Mouse (Mus musculus): ENCODE results near the gene Nmnat2.
A peak's percentile ranks its signal among the peaks of the same experiment; 100 is the strongest.
"Not testable (repeated sequence)": the region's sequence is repeated elsewhere in the genome, so short reads cannot be mapped to it uniquely, and the experiment has no call there.

Gene Nmnat2

DNA sequence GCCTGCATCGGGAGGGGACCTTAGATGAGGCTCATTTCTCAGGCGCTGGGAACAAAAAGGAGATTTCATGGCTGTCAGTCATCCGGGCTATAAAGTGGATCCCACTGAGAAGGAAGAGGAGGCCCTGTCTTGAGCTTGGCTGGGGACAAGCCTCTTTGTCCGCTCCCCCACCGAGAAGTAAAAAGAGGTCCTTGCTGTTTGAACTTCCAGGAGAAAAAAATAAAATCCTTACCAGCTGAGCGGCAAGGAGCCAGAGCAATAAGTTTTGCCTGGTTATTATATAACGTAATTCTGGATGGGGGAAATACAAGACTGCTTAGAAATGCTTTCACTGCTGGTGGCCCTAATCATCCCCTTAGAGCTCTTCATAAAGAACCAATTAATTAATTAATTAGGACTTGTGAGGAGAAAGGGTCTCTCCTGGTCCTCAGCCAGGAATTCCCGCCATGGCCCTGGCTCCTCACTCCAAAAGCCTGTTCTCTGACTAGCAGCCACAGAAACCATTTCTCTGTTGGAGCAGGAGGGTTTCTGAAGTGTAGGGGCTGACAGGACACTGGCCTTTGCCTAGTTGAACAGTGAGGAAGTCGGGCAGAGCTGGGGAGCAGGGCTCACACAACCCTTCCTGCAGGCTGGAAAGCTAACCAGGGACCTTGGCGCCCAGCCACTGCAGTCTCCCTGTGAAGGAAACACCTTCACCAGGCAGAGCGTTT is 99.5 kb downstream of the Nmnat2 start:
- DNase-seq (ENCODE audit: low spot score) = peak; percentile 45

DNA sequence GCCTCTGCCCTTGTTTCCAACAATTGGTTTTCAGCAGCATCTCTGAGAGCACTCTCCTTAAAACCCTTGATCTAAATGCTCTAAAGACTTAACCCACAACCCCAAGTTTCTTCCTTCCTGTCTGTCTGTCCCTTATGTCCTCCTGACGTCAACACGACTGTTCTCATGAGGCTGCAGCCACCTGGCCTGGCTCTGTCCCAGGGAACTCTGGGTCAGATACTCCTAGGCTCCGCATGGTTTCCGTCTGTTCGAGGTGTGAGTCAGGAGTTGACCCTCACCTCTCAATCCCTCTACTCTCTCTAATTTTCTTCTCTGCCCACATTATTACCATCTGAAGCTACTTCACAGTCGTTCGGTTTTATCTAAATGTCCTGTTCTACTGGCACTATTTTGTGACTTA is 103.5 kb downstream of the Nmnat2 start:
- DNase-seq (ENCODE audit: low spot score) = no peak

DNA sequence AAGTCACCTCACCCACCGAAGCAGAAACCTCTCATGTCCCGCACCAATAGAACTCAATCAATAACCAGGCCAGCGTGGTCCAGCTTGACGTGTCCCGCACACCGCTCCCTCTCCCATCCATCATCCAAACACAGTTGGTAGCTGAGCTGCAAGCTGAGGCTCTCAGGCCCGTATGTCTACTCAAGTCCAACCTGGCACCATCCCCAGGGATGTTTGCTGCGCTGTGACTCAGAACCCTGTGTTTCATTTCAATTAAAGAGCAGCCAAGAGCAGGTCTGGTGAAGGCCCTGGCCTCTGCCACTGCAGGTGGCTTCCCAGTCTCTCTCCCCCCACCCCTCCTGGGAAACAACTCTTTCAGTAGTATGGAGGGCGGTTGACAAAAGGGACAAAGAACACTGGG is 104.8 kb downstream of the Nmnat2 start:
- no peak for DNase-seq (ENCODE audit: low spot score)

DNA sequence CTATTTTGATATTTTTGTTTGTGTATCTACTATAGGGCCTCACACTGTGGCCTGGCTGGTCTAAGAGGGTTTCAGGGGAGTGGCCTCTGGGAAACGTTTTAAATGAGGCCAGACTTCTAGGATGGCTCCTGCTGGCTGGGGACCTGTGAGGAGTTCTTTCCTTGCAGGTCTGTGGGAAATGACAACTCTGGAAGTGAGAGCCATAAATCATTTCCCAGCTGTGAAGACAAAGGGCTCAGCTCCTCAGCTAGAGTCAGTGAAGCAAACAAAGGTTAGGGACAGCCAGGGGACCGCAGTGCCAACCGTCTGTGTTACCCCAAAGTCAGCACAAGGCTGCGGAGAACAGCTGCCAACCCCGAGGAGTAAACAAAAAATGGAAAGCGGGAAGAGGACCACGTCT is 107.8 kb downstream of the Nmnat2 start:
- DNase-seq (ENCODE audit: low spot score) = no peak

DNA sequence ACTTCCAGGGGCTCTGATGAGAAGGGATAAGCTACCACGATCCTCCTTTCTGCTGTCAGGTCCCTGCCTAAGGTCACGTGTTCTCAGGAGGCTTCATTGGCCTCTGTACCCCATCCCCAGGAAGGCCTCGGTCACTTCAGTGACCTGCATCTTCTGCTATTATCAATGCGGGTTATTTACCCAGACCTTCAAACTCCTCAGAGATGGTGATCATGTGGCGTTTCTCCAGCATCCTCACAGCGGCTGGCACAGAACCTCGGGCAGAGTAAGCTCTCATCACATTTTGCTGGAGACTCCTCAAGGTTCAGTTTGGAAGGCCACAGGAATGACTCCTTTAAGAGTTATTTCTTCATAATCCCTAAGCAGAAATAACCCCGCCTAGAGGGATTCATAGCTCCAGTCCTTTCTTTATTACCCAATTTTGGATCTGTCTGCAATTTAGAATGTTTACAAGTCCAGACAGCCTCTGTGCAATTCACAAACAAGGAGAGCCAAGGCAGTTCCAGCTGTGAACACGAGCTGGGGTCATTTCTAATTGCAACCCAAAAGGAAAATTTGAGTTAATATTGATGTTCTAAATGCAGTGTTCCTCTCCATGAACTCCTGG is 110.1 kb downstream of the Nmnat2 start:
- no peak for DNase-seq (ENCODE audit: low spot score)

DNA sequence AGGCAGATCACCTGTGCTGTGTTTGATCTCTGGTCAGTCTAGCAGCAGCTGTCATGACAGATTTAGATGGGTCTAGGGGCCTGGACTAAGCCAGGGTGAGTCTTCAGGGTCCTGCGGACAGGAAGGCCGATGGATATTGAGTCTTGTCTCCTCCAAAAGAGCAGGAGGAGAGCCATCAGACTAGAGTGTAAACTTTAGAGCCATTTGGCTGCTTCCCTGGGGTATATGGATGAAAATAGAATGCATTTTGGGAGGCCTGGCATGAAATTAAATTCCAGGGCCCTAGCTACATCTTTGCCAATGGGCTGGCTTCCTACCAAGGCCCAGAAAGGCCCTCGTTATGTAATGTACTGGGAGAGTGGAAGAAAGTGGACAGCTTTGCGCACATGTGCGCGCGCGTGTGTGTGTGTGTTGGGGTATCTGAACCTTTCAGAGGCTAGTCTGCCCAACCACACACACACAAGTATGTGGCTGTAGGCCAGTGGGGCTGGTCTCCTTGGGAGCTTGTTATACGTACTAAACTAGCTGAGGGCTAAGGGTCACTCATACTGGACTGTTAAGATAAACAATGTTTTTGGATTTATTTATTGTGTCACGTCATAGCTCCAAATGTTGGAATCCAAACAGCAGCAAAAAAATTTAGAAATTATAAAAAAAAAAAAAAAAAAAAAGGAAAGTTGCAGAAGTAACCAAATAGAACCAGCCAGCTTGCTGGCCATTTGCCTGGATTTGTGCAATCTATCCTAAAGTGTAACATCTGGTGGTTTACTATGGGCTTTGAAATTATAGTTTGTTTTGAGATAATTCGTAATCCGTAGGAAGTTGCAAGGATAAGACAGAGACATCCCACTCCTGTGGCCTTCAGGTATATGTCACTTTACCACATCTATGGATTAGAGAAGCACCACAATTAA is 110.9 kb downstream of the Nmnat2 start:
- no peak for DNase-seq (ENCODE audit: low spot score)

DNA sequence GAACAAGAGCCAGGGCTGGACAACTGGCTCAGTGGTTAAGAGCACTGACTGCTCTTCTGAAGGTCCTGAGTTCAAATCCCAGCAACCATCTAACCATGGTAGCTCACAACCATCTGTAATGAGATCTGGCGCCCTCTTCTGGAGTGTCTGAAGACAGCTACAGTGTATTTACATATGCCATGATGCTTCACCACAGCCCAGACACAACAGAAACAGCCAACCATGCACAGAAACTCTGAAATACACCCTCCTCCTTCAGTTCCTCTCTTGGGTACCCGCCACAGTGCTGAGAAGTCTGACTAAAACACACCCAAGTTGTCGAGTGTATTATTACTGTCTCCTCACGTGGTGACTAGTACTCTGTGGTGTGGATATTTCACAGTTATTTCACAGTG is 111.6 kb downstream of the Nmnat2 start:
- DNase-seq (ENCODE audit: low spot score) = no peak

DNA sequence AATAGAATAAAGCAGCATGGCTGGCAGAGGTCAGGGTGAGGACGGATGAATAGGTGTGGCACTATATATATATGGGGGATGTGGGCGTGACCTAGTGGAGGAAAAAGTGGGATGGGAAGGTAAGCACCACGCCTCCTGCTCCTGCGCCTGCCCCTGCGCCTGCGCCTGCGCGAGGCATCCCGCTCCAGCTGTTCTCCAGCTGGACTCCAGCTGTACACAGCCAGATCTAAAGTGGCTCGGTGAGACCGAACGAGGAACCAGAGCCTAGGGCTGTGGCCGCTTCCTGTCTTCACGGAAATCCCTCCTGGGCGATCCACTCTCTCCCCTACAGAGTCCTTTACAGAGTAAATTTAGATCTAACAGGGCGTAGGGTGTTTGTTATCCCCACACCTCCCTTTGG is 116.8 kb downstream of the Nmnat2 start:
- DNase-seq (ENCODE audit: low spot score) = no peak

DNA sequence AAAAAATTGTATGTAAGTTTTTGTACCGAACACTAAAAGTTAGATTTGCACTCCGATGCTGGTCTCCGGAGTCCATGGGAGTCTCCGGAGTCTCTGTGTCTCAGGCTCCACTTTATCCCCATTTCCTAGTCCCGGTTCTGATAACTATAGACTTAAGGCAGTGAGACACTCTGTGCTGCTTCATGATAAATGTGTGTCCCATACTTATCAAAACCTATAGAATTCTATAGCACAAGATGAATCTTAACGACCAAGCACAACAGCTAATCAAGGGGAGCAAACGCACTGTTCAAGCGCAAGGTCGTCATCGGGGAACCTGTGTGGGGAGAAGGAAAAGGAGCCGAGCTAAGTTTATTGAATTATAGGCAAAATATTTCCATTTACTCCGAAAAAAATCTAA is 117.2 kb downstream of the Nmnat2 start:
- no peak for DNase-seq (ENCODE audit: low spot score)

DNA sequence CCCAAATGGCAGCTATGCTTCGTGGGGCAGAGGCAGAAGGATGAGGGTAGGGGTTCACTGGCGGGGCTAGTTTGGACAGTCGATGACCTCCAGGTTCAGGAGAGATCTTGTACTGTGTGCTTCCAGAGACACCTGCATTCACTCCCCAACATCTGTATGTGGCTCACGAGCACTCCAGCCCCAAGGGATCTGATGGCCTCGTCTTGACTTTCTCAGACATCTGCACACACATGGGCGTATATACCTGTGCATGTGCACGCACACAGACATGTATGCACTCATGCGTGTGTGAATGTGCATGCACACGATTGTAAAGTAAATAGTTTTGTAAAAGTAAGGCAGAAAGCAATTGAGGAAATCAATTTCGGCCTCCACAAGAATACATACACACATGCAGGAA is 117.9 kb downstream of the Nmnat2 start:
- DNase-seq (ENCODE audit: low spot score) = no peak

DNA sequence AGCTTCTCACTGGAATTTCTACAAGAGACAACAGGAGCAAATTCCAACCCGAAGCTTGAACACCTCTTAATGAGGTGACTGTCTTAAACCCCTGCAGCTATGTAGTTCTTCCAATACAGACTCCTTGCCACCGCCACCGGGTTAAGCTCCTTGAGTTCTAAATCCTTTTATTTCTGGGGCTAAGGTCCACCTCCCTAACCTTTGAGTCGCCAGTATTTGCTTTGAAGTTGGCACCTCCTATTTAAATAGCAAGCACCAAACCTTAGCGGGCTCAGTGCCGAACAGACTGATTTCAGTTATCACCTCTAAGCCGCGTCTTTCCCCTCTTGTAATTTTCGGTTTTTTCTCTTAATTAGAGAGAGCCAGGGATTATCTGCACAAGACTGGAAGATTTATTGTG is 118.6 kb downstream of the Nmnat2 start:
- DNase-seq (ENCODE audit: low spot score) = no peak

DNA sequence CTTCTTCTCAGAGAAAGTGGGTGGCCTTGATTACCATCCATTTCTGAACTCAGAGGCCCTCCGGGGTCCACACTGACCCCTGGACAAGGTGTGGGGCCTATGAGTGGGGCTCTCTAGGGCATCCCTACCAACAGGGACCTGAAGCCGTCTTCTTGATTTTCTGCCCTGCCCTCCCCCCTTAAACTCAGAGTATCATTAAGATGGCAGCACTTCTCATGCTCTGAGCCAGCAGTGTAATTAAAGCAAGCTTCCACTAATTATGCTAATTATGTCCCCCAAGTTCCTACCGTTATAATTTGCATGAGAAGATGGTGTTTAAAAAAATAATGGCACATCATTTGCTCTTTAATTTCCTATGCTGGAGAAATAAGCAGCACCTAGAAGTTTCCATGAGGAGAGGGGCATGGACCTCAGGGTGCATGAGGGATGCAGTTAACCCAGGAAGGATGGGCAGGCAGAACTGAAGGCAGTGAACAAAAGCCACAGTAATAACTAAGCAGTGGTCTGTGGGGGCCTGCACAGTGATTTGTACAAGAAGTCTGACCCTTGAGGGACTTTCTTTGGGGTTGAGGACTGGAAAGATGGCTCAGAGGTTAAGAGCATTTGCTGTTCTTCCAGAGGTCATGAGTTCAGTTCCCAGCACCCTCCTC is 120.4 kb downstream of the Nmnat2 start:
- DNase-seq (ENCODE audit: low spot score) = no peak

DNA sequence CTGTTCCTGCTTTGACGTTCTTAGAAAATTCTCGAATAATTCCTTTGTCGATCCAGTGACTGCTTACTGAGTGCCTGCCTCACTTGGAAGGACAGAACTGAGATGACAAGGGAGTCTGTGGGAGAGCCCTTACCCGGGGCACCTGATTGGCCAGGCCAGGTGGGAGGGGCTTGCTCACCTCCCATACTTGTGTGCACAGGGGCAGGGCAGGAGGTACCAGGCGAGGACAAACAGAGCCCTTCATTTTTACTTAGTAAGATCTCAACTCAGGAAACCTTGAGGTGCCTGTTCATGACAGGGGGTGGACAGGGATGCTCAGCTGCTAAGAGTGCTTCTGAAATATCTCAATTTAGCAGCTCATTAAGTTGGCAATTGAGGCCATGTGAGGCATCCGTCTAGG is 121.2 kb downstream of the Nmnat2 start:
- DNase-seq (ENCODE audit: low spot score) = no peak

DNA sequence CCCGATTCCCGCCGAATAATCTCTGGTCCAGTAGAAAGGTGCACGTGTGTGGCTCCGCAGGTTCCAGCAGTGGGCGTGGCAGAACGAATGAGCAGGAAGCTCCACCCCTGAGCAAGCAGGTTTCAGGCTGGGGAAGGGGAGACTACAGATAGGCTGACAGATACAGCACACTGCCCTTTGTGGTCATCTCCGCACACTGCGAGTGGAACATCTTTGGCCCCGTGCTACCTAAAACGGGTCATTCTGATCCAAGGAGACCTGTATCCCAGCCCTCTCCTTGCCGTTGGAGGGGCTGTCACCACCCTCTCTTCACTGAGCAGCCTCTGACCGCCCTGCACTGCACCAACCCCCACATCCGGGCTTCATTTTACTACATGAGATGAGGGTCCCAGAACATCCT is 128.4 kb downstream of the Nmnat2 start:
- not testable (repeated sequence) for DNase-seq (ENCODE audit: low spot score)

DNA sequence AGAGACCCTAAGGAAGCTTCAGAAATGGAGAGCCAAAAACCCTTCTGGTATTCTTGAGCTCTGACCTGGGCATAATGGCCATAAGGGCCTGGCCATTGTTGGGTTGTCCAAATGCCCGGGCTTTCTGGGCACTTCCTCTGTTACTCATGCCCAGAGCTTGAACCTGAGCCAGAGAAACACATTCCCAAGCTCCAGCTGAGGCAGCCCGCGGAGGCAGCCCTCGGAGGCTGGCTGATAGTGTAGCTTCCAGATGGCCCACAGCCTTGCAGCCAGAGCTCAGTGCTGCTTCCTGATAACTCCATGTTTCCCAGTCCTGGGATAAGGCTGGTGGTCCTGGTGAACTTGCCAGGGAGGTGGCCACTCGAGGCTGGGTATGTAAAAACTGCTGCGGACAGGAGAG is 129.4 kb downstream of the Nmnat2 start:
- DNase-seq (ENCODE audit: low spot score) = no peak

DNA sequence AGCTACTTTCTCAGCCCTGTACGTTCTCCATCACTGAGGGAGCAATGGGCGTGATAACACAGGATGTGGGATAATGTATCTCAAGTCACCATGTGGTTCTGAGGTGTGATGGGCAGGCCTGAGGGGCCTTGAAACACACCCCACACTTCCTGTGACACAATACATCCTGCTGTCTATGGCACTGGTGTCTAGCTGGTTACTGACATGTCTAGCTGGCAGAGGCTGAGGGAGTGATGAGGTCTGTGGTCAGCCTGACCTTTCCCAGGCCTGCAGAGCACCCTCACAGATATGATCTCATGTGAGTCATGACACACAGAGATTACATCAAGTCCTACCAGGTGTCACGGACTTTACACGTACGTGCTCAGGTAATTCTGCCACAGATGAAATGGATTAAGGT is 130.4 kb downstream of the Nmnat2 start:
- no peak for DNase-seq (ENCODE audit: low spot score)

DNA sequence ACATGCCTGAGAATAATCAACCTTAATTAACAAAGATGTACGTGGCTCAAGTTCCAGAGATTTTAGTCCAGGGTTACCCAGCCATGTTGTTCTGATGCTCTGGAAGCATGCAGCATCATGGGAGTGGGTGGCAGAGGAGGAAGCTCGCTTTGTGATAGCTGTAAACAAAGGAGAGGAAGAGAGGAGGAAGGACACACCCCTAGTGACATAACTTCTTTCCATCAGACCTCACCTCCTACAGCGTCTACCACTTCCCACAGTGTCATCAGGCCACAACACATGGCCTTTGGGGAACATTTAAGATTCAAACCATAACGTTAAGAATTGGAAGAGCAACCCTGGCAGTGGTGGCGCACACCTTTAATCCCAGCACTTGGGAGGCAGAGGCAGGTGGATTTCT is 133.0 kb downstream of the Nmnat2 start:
- no peak for DNase-seq (ENCODE audit: low spot score)

DNA sequence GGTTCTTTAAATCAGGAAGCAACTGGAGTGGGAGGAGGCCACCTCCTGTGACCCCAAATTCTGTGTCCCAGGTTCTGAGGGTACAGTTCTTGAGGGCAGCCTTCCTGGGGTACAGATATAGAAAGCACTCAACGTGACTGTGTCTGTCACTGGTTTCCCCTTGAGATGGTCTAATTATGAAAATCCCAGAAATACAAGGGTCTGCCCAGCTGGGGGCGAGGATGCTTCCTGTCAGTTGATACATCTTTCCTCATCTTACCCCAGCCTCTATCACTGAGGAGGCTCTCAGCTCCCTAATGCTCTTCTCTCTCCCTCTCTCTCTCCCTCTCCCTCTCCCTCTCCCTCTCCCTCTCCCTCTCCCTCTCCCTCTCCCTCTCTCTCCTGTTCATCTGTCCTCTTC is 135.3 kb downstream of the Nmnat2 start:
- no peak for DNase-seq (ENCODE audit: low spot score)

DNA sequence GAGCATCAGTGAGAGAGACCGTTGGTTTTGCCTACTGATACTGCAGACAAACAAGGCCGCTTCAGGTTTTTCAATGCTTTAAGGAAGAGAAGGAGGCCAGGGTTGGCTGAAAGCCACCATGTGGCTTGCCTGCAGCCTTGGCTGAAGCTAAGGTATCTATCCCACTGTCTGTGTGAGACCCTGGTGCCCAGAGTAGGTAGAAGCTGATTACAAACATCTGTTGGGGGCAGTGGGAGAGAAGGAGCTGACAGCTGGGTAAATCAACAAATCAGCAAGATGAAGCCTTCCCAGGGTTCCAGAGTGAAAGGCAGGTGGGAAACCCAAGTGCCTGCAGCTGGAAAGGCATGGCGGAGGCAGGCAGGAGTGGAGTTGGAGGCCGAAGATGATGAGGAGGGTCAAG is 136.0 kb downstream of the Nmnat2 start:
- DNase-seq (ENCODE audit: low spot score) = no peak

DNA sequence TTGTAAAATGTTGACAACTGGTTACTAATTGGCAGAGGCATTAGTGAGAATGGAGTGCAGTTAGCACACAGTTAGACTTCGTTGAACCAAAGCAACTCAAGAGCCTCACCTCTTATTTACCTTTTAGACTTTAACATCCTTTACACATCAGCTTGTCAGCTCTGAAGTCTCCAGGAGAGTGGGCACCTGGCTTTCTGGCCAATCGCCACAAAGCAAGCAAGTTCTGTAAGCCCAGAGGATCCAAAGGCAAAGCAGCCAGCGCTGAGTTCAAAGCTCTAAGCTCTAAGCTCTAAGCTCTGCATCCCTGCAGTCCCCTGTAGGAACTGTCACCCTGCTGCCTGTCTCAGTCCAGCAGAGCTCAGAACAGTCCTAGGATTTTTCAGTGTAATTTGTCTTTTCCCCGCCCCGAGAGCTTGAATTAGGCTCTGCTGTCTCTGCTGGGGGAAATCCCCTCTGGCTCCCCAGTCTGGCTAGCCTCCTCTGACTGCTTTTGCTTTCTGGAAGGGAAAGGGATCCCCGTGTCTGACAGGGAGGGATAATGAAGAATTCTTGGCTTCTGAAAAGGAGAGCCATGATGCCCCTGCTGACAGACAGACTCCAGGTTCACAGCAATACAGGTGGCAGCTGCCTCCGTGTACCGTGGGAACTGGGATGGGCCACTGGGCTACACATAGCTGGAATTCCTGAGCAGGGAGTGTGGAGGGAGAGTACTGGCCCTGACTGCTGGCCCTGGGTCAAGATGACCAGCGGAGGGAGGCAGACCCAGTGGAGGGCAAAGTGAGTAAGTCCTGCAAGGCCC is 136.8 kb downstream of the Nmnat2 start:
- DNase-seq (ENCODE audit: low spot score) = no peak

DNA sequence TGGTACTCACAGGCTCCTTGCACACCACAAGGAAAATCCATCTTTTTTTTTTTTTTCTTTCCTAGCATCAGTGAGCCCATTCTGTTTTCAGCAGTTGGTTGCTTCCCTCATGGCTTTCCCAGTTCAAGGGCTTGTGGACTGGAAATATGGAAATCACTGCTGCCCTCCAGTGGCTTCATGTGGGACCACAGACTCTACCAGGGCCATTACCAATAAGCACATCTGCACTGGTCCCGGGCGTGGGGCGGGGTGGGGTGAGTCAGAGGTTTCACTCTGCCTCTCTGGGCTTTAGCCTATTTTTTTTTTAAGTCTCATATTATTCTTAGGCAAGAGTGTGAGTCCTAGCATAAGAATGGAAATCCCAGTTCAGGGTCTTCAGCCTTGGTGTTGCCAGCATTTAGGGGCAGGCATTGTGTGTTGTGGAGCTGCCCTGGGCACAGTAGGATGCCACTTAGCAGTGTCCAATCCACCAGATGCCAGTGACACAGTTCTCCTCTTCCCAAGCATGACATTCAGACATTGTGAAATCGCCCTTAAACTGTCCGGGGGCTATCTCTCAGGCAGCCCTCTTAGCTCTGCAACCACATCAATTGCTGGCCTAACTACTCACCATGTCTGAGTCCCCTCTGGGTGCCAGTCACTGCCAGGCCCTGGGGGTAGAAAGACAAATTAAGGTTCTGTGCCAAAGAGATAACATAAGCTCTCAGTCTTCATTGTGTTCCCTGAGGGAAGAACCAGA is 137.6 kb downstream of the Nmnat2 start:
- DNase-seq (ENCODE audit: low spot score) = peak; percentile 82

Measured in retina, embryonic 14.5 days (tissue).